Mouse (Mus musculus): ENCODE results near the gene Agbl4. TPM values are rescaled to one million over a fixed set of nuclear protein-coding genes. Genes with fewer than 3 reads are reported as not detected.
"Not testable (repeated sequence)": the region's sequence is repeated elsewhere in the genome, so short reads cannot be mapped to it uniquely, and the experiment has no call there.

The Agbl4 gene
- polyA plus RNA-seq, 1 experiment = not detected

DNA sequence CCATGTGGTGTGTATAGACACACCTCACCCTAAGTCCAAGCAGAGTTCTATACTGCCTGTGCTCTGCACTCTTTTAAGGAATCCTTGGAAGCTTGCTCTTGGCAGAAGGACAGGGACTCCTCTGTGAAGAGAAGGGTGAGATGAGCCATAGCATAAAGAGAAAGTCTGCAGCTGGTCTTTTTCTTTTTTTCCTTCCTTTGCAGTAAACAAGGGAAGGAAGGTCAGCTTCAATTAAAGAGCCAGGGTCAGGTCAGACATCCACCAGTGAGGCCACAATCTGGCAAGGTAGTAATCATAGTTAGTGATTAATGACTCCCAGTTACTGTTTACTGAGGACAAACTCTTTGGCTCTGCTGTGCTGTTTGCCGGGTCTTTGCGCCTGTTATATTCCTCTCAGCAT is 802.6 kb downstream of the Agbl4 start:
- Histone ChIP-seq H3K27ac (ENCODE audit: insufficient read depth, low read depth, low read length) (no peak overlapping the region), H3K4me3 (ENCODE audit: insufficient read depth, low read depth, low read length) (no peak overlapping the region), H3K4me1 (ENCODE audit: control insufficient read depth, insufficient read depth, low read length) (no peaks in the 10 kb centered on the region)
- TF ChIP-seq CTCF (IDR thresholded peaks at IDR 0.05; ENCODE audit: insufficient read depth, low read depth, low read length) (no peak), POLR2A (IDR thresholded peaks at IDR 0.05; ENCODE audit: insufficient read depth, low read depth, low read length) (no peak)
- WGBS = 60% methylated on average over 2 of the region's 2 CpGs

DNA sequence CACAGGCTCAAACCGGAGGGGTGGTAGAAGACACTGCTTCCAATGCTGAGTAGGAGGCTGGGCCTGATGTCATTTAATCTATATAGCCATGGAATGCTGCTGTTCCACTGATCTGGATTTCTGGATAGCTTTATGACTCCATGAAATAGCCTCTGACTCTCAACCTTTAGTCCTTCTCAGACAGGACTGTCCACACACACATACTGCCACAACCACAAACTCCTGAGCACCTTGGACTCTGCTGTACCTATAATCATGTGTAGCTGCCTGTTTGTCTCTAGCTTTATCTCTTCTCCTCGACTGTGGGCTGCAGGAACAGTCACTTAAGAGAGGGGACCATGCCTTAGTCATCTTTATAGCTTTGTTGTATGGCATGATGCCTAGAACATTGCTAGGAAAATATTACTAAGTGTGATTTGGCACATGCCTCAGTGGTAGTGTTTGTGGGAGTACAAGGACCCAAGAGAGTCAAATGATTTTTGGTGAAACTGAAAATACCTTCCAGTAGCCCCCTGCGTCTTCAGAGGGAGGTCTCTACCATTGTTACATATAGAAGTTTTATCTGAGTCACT is 817.8 kb downstream of the Agbl4 start:
- WGBS = 69% methylated on average over 3 of the region's 3 CpGs

DNA sequence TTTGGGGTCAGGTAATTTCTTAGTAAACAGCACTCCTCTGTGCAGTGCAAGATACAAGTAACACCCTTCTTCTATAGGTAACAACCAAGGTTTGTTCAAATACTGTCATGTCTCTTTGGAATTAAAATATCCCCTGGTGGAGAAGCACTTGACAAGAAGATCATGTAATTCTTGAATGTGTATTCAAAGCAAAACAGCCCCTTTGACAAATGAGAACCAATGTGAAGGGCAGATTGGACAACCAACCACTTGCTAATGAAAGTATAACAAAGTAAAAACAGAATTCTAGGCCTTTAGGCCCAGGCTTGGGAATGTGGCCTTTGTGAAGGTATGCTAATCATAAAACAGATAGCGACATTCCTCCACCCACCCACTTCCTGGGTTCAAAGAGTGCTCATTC is 821.6 kb downstream of the Agbl4 start:
- not testable (repeated sequence) for H3K4me1 ChIP-seq (ENCODE audit: control insufficient read depth, insufficient read depth, low read length); H3K4me3 ChIP-seq (ENCODE audit: insufficient read depth, low read depth, low read length); H3K27ac ChIP-seq (ENCODE audit: insufficient read depth, low read depth, low read length)
- 81% methylated on average over 1 of the region's 1 CpGs for WGBS

More for the DNA sequence above, 817.8 kb downstream of the Agbl4 start:
- TF ChIP-seq CTCF (IDR thresholded peaks at IDR 0.05; ENCODE audit: insufficient read depth, low read depth, low read length) (no peak), POLR2A (IDR thresholded peaks at IDR 0.05; ENCODE audit: insufficient read depth, low read depth, low read length) (no peak)
- H3K4me3 ChIP-seq (ENCODE audit: insufficient read depth, low read depth, low read length) = no peak overlapping the region
- H3K27ac ChIP-seq (ENCODE audit: insufficient read depth, low read depth, low read length) = no peak overlapping the region
- H3K4me1 ChIP-seq (ENCODE audit: control insufficient read depth, insufficient read depth, low read length) = no peaks in the 10 kb centered on the region

DNA sequence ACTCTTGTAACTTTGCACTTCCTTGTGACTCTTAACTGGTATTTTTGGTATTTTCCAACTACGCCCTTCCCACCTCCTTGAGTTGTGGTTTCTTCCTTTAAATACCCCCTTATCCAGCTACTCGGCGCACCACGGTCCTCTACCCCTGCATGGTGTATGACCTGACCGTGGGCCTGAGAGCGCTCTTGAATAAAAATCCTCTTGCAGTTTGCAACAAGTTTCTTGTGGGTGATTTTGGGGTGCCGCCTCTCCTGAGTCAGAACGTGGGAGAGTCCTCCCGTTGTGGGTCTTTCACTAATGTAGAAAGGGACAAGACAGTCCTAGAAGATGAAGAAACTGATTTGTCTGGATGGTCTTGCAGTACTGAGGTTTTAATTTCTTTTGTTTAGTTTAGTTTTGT is 822.1 kb downstream of the Agbl4 start:
- H3K27ac ChIP-seq (ENCODE audit: insufficient read depth, low read depth, low read length); H3K4me1 ChIP-seq (ENCODE audit: control insufficient read depth, insufficient read depth, low read length); H3K4me3 ChIP-seq (ENCODE audit: insufficient read depth, low read depth, low read length): not testable (repeated sequence)
- 85% methylated on average over 9 of the region's 9 CpGs for WGBS

DNA sequence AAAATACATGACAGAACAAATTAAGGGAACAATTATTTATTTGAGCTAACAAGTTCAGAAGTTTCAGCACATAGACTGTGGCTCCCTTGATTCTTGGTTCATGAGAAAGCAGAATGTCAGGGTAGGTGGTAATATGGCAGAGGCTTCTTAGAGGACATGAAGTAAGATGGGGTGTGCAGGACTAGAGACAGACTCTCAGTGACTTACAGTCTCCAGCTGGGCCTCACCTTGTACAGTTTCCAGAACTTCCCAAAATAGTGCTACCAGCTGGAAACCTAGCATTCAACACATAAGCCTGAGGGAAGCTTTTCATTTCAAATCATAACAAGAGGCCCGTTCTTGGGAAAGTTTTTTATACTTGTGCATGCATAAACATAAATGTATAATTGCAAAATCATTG is 836.4 kb downstream of the Agbl4 start:
- Histone ChIP-seq H3K27ac (ENCODE audit: insufficient read depth, low read depth, low read length) (no peak overlapping the region), H3K4me3 (ENCODE audit: insufficient read depth, low read depth, low read length) (no peak overlapping the region), H3K4me1 (ENCODE audit: control insufficient read depth, insufficient read depth, low read length) (no peaks in the 10 kb centered on the region)
- WGBS = 56% methylated on average over 1 of the region's 1 CpGs
- no peak for TF ChIP-seq POLR2A (IDR thresholded peaks at IDR 0.05; ENCODE audit: insufficient read depth, low read depth, low read length)
- no peak for TF ChIP-seq CTCF (IDR thresholded peaks at IDR 0.05; ENCODE audit: insufficient read depth, low read depth, low read length)

DNA sequence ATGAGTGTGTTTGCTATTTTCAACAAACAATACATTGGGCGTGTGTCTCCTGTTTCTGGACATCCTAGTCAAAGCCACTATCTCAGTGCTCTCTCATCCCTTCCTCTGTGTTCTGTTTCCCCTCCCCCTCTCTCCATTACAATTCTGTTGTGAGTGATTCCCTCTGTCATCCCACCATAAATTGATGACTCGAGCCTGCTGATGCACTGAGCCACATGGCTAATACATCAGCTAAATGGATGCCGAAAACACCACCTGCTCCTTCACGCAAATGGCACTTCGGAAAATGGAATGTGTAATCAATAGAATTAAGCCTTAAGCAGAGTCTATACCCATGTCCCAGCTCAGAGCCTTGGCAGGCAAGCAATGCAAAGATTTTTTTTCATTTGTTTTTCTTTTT is 854.5 kb downstream of the Agbl4 start:
- Histone ChIP-seq H3K4me1 (ENCODE audit: control insufficient read depth, insufficient read depth, low read length) (no peaks in the 10 kb centered on the region), H3K4me3 (ENCODE audit: insufficient read depth, low read depth, low read length) (no peak overlapping the region), H3K27ac (ENCODE audit: insufficient read depth, low read depth, low read length) (no peak overlapping the region)
- TF ChIP-seq POLR2A (IDR thresholded peaks at IDR 0.05; ENCODE audit: insufficient read depth, low read depth, low read length) (no peak), CTCF (IDR thresholded peaks at IDR 0.05; ENCODE audit: insufficient read depth, low read depth, low read length) (no peak)
- 75% methylated on average over 5 of the region's 5 CpGs for WGBS

DNA sequence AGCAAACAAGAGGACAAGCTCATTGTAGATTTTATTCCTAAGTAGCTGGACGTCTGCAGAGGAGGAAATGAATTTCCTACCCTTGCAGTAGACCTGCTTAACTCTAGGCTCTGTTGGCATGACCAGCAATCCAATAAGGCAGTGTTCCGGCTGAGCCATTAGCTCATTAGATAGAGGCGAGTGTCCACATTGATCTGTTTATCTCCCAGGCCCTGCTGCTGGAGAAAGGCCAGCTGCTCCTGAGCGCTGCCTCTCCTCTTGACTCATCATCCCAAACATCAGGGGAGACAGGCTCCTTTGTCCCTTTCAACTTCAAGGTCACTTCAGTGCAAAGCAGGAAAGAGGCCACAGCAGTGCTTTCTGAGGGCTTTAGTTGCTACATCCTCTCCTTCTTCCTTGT is 858.0 kb downstream of the Agbl4 start:
- Histone ChIP-seq H3K4me1 (ENCODE audit: control insufficient read depth, insufficient read depth, low read length) (no peaks in the 10 kb centered on the region), H3K27ac (ENCODE audit: insufficient read depth, low read depth, low read length) (no peak overlapping the region), H3K4me3 (ENCODE audit: insufficient read depth, low read depth, low read length) (no peak overlapping the region)
- 65% methylated on average over 4 of the region's 4 CpGs for WGBS
- TF ChIP-seq CTCF (IDR thresholded peaks at IDR 0.05; ENCODE audit: insufficient read depth, low read depth, low read length) (no peak), POLR2A (IDR thresholded peaks at IDR 0.05; ENCODE audit: insufficient read depth, low read depth, low read length) (no peak)

DNA sequence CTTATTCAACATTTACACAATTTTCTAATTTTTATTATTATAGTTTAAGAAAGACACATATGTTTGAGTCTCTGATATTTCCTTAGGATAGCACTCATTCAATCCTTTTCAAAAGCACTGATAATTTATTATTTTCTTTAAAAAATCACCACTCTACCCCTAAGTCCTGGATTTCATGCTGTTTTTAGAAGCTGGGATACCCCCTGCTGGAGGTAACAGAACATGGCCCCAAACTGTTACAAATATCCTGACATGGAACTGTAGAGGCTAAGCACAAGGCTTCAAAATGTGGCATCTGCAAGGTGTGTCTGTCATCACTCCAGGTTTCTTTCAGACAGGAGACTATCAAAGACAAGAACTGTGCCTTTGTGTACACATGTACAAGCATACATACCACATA is 859.5 kb downstream of the Agbl4 start:
- no peak for TF ChIP-seq CTCF (IDR thresholded peaks at IDR 0.05; ENCODE audit: insufficient read depth, low read depth, low read length)
- no peak for TF ChIP-seq POLR2A (IDR thresholded peaks at IDR 0.05; ENCODE audit: insufficient read depth, low read depth, low read length)
- no peak overlapping the region for H3K27ac ChIP-seq (ENCODE audit: insufficient read depth, low read depth, low read length)
- H3K4me3 ChIP-seq (ENCODE audit: insufficient read depth, low read depth, low read length) = no peak overlapping the region
- no peaks in the 10 kb centered on the region for H3K4me1 ChIP-seq (ENCODE audit: control insufficient read depth, insufficient read depth, low read length)

DNA sequence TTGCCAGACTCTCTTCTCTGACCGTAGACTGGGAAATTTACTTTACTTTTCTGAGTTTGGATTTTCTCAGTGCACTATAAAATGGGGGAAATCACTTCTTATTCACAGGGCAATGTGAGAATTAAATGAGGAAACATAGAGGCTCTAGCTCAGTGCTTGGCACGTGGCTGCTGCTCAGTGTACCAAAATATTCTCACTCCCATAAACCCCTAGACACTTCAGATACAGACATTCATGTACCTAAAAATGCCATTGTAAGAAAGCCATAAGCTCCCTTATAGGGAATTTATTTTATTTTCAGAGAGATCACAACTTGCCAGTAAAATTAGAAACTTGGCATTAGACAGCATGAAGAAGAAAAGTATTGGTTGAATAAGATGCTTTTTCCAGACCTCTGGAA is 883.5 kb downstream of the Agbl4 start:
- Histone ChIP-seq H3K4me3 (ENCODE audit: insufficient read depth, low read depth, low read length) (no peak overlapping the region), H3K27ac (ENCODE audit: insufficient read depth, low read depth, low read length) (no peak overlapping the region), H3K4me1 (ENCODE audit: control insufficient read depth, insufficient read depth, low read length) (no peaks in the 10 kb centered on the region)
- 78% methylated on average over 2 of the region's 2 CpGs for WGBS
- no peak for TF ChIP-seq CTCF (IDR thresholded peaks at IDR 0.05; ENCODE audit: insufficient read depth, low read depth, low read length)
- TF ChIP-seq POLR2A (IDR thresholded peaks at IDR 0.05; ENCODE audit: insufficient read depth, low read depth, low read length) = no peak

DNA sequence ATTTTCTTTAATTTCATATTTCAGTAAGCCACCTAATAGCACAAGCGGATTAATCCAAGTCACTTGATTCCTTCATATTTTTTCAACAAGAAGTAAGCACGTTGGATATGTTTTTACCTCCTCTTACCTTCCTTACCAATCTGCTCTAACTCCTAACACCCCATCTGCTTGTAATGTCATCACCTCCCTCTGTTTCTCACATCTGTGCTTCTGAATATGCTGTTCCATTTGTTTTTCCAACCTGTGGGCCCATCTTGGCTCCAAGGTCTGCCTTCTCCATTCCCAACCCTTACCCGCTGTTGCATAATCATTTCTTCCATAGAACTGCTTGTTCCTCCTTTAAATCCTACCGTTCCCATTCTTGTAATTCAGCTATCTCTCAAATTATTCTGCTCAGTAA is 884.4 kb downstream of the Agbl4 start:
- Histone ChIP-seq H3K4me3 (ENCODE audit: insufficient read depth, low read depth, low read length) (no peak overlapping the region), H3K27ac (ENCODE audit: insufficient read depth, low read depth, low read length) (no peak overlapping the region), H3K4me1 (ENCODE audit: control insufficient read depth, insufficient read depth, low read length) (no peaks in the 10 kb centered on the region)
- 91% methylated on average over 4 of the region's 4 CpGs for WGBS
- TF ChIP-seq CTCF (IDR thresholded peaks at IDR 0.05; ENCODE audit: insufficient read depth, low read depth, low read length) (no peak), POLR2A (IDR thresholded peaks at IDR 0.05; ENCODE audit: insufficient read depth, low read depth, low read length) (no peak)

All from olfactory bulb, adult 2 months (tissue).